Mouse (Mus musculus) Patski (cell line): ENCODE measurements around the gene Exosc9. TPM values are rescaled to one million over a fixed set of nuclear protein-coding genes. Genes with fewer than 3 reads are reported as not detected.
"Not testable (repeated sequence)": the region's sequence is repeated elsewhere in the genome, so short reads cannot be mapped to it uniquely, and the experiment has no call there.

Source experiments
- ATAC-seq: fragments of 100-300 bp; one replicate; pipeline ENCODE4 v1.8.0; 2021
- CTCF ChIA-PET: fragments of 350-600 bp; sonication (Branson Sonifier 250); formaldehyde crosslinking; loops from one replicate; lab custom pipeline; 2022; ENCODE audit warnings: inconsistent platforms; lab: Charles Lee
- POLR2A ChIA-PET: fragments of 350-600 bp; sonication (Branson Sonifier 250); formaldehyde crosslinking; loops from one replicate; lab custom pipeline; 2022; ENCODE audit warnings: antibody characterized with exemption, inconsistent platforms; lab: Charles Lee
- DNase-seq: peaks from one replicate; pipeline ENCODE4 v3.0.0-alpha.2; 2011; ENCODE audit warnings: low read depth, low spot score
- H3K27me3 ChIP-seq: fragments of 371-371 bp; one replicate; pipeline ENCODE4 v1.5.1; 2021
- CTCF ChIP-seq: fragments of 100-300 bp; IDR thresholded peaks from one replicate; pipeline ENCODE4 v1.5.1; 2021
- in situ Hi-C: fragments of 300-500 bp; cut with MboI; formaldehyde crosslinking; loops from 3 replicates; pipeline ENCODE4 v1.11.1; 2018; ENCODE audit warnings: low pct_unique_long_range_greater_than_20kb, mixed read lengths
- polyA plus RNA-seq: library from polyadenylated mRNA; unstranded; gene quantifications from one replicate; pipeline ENCODE4 v1.2.3, GENCODE M21; 2021

Exosc9 gene
- polyA plus RNA-seq, 1 experiment from 2014 or later, result 64.6 TPM

- ChIA-PET POLR2A (no interaction called here), CTCF (interaction anchor here (0.9 to 1.0 kb wide), 2 partner anchors 18 to 21 kb away, joined by 3 to 4 read pairs; partner anchors contain the start of gene Ccna2)
- in situ Hi-C loops, result no loop called here
- ATAC-seq (no peak), DNase-seq (no peak)
- no peak for TF ChIP-seq CTCF
- no peaks in the 10 kb centered on the region for H3K27me3 ChIP-seq
These were observed 1.1 kb upstream of the Exosc9 start for GRCm38 (mm10) chr3:36551343-36551742.

GRCm38 (mm10) chr3:36551851-36552384 lies 488 bp upstream of the Exosc9 start:
- ChIA-PET CTCF (interaction anchor here (0.9 to 1.0 kb wide), 2 partner anchors 17 to 20 kb away, joined by 3 to 4 read pairs; partner anchors contain the start of gene Ccna2), POLR2A (no interaction called here)
- no peak for DNase-seq
- no peaks in the 10 kb centered on the region for H3K27me3 ChIP-seq
- in situ Hi-C loops, result no loop called here
- ATAC-seq, result peak; percentile 65
- TF ChIP-seq CTCF, result no peak

- no peak for TF ChIP-seq CTCF
- no peaks in the 10 kb centered on the region for H3K27me3 ChIP-seq
- POLR2A ChIA-PET, result interaction anchor here (1.2 to 1.3 kb wide), 2 partner anchors 12 to 14 kb away, joined by 3 read pairs; no protein-coding TSS in a partner anchor
- in situ Hi-C loops, result no loop called here
- DNase-seq (no peak), ATAC-seq (no peak)
- CTCF ChIA-PET, result interaction anchor here (0.8 to 1.2 kb wide), 3 partner anchors 11 to 61 kb away, joined by 3 to 5 read pairs (median 3); partner anchors contain the start of gene Ccna2
These were observed 5.2 kb downstream of the Exosc9 start for GRCm38 (mm10) chr3:36557601-36558000.

- DNase-seq (no peak), ATAC-seq (no peak)
- ChIA-PET POLR2A (no interaction called here), CTCF (no interaction called here)
- no peak for TF ChIP-seq CTCF
- in situ Hi-C loops, result no loop called here
- no peaks in the 10 kb centered on the region for H3K27me3 ChIP-seq
These were observed 7.2 kb downstream of the Exosc9 start for GRCm38 (mm10) chr3:36559606-36560005.

- no peak for ATAC-seq
- H3K27me3 ChIP-seq, result no peaks in the 10 kb centered on the region
- ChIA-PET CTCF (interaction anchor here (0.9 to 2.1 kb wide), 3 partner anchors 9 to 31 kb away, joined by 3 to 8 read pairs (median 5); partner anchors contain the start of gene Ccna2), POLR2A (interaction anchor here (1.6 kb wide), 1 partner anchor 10 kb away, joined by 5 read pairs; no protein-coding TSS in a partner anchor)
- DNase-seq, result no peak
- peak; percentile 37 for TF ChIP-seq CTCF
- in situ Hi-C loops, result no loop called here
These were observed 11.3 kb downstream of the Exosc9 start for GRCm38 (mm10) chr3:36563666-36564065.

- DNase-seq (no peak), ATAC-seq (no peak)
- ChIA-PET POLR2A (interaction anchor here (1.3 kb wide), 1 partner anchor 12 kb away, joined by 3 read pairs; no protein-coding TSS in a partner anchor), CTCF (interaction anchor here (2.3 kb wide), 1 partner anchor 18 kb away, joined by 4 read pairs; no protein-coding TSS in a partner anchor)
- H3K27me3 ChIP-seq, result no peaks in the 10 kb centered on the region
- in situ Hi-C loops, result no loop called here
- TF ChIP-seq CTCF, result no peak
These were observed 17.4 kb downstream of the Exosc9 start for GRCm38 (mm10) chr3:36569836-36570235.

- ChIA-PET POLR2A (interaction anchor here (1.2 kb wide), 1 partner anchor 13 kb away, joined by 3 read pairs; no protein-coding TSS in a partner anchor), CTCF (interaction anchor here (1.0 to 2.0 kb wide), 10 partner anchors 9 to 883 kb away, joined by 3 to 8 read pairs (median 4); no protein-coding TSS in a partner anchor)
- DNase-seq, result no peak
- no peak for TF ChIP-seq CTCF
- H3K27me3 ChIP-seq, result peaks cover 3% of the 10 kb centered on the region
- in situ Hi-C loops, result no loop called here
- ATAC-seq, result peak; percentile 7
These were observed 19.0 kb downstream of the Exosc9 start for GRCm38 (mm10) chr3:36571361-36571826.

- H3K27me3 ChIP-seq, result peaks cover 3% of the 10 kb centered on the region
- DNase-seq (peak; percentile 98), ATAC-seq (peak; percentile 100)
- peak; percentile 96 for TF ChIP-seq CTCF
- in situ Hi-C loops, result no loop called here
- ChIA-PET POLR2A (interaction anchor here (1.2 kb wide), 1 partner anchor 14 kb away, joined by 3 read pairs; no protein-coding TSS in a partner anchor), CTCF (interaction anchor here (0.9 to 2.0 kb wide), 14 partner anchors 9 to 883 kb away, joined by 3 to 8 read pairs (median 3); no protein-coding TSS in a partner anchor)
These were observed 19.5 kb downstream of the Exosc9 start, which contains the start of gene Ccna2 for GRCm38 (mm10) chr3:36571827-36572378. Gene Ccna2 (minus strand): TSS chr3:36572150.

- ChIA-PET CTCF (no interaction called here), POLR2A (interaction anchor here (0.6 kb wide), 1 partner anchor 10 kb away, joined by 3 read pairs; no protein-coding TSS in a partner anchor)
- DNase-seq (no peak), ATAC-seq (no peak)
- in situ Hi-C loops, result no loop called here
- TF ChIP-seq CTCF, result no peak
- H3K27me3 ChIP-seq, result no peaks in the 10 kb centered on the region
These were observed 46.4 kb downstream of the Exosc9 start for GRCm38 (mm10) chr3:36598811-36599210.

- CTCF ChIA-PET, POLR2A ChIA-PET, H3K27me3 ChIP-seq, ATAC-seq, in situ Hi-C loops, DNase-seq: not testable (repeated sequence)
- peak; percentile 35 for TF ChIP-seq CTCF
These were observed 47.4 kb downstream of the Exosc9 start for GRCm38 (mm10) chr3:36599773-36600172.
